Mouse (Mus musculus) midbrain, embryonic 11.5 days (tissue): ENCODE measurements around the gene Cep19. TPM values are rescaled to one million over a fixed set of nuclear protein-coding genes. Genes with fewer than 3 reads are reported as not detected.

Experiments
- ATAC-seq: fragments of 200-750 bp; cut with Nextera tagmentation; 2 replicates; pipeline ENCODE4 v1.8.0; 2017; ENCODE audit warnings: moderate TSS enrichment, moderate library complexity; ENCODE audit not compliant: low FRiP score
- DNase-seq: peaks from one replicate; pipeline ENCODE4 v3.0.0; 2015; ENCODE audit warnings: low spot score; ENCODE audit errors: missing footprints
- H3K27ac ChIP-seq: fragments of 300-500 bp; sonication (generic); 2 replicates; pipeline ENCODE4 v1.5.1; 2014; ENCODE audit warnings: low read depth, low read length
- H3K27me3 ChIP-seq: fragments of 300-500 bp; sonication (generic); 2 replicates; pipeline ENCODE4 v1.6.1; 2014; ENCODE audit warnings: mild to moderate bottlenecking, low read length, moderate library complexity, mixed read lengths; ENCODE audit not compliant: control insufficient read depth, insufficient read depth
- H3K36me3 ChIP-seq: fragments of 300-500 bp; sonication (generic); 2 replicates; pipeline ENCODE4 v1.6.1; 2014; ENCODE audit warnings: mild to moderate bottlenecking, low read length, moderate library complexity, mixed read lengths; ENCODE audit not compliant: control insufficient read depth, insufficient read depth
- H3K4me1 ChIP-seq: fragments of 300-500 bp; sonication (generic); 2 replicates; pipeline ENCODE4 v1.6.1; 2014; ENCODE audit warnings: low read length; ENCODE audit not compliant: control insufficient read depth, insufficient read depth
- H3K4me2 ChIP-seq: fragments of 300-500 bp; sonication (generic); 2 replicates; pipeline ENCODE4 v1.6.1; 2014; ENCODE audit warnings: mild to moderate bottlenecking, moderate library complexity
- H3K4me3 ChIP-seq: fragments of 300-500 bp; sonication (generic); 2 replicates; pipeline ENCODE4 v1.5.1; 2014; ENCODE audit warnings: low read depth, low read length
- H3K9ac ChIP-seq: fragments of 300-500 bp; sonication (generic); 2 replicates; pipeline ENCODE4 v1.6.1; 2014; ENCODE audit warnings: low read length
- H3K9me3 ChIP-seq: fragments of 300-500 bp; sonication (generic); 2 replicates; pipeline ENCODE4 v1.6.1; 2016; ENCODE audit warnings: low read length; ENCODE audit not compliant: control insufficient read depth
- WGBS: fragments of 180-500 bp; shearing (Covaris S2); extraction: QIAGEN DNeasy Blood & Tissue Kit; methylation state at CpG from one replicate; pipeline ENCODE4 v1.1.7; 2014; 5-methylcytosine and 5-hydroxymethylcytosine counted together
- polyA plus RNA-seq: library from polyadenylated mRNA; unstranded; fragments of >200 nt; fragmentation: Nextera tagmentation; extraction: Ambion mirVana; gene quantifications from 2 replicates; pipeline ENCODE4 v1.2.1, GENCODE M21; 2014

Gene Cep19
- polyA plus RNA-seq, 1 experiment from 2014 or later: 51.7 TPM

- ATAC-seq (no peak), DNase-seq (peak; percentile 60)
- Histone ChIP-seq H3K36me3 (no peaks in the 10 kb centered on the region), H3K4me1 (no peaks in the 10 kb centered on the region), H3K27me3 (no peaks in the 10 kb centered on the region), H3K4me3 (no peak overlapping the region), H3K27ac (no peak overlapping the region), H3K9ac (no peak overlapping the region), H3K9me3 (no peaks in the 10 kb centered on the region), H3K4me2 (no peak overlapping the region)
- WGBS: 81% methylated on average over 20 of the region's 20 CpGs
These were observed 30.0 kb downstream of the Cep19 start for GRCm38 (mm10) chr16:32129449-32130189.

DNA sequence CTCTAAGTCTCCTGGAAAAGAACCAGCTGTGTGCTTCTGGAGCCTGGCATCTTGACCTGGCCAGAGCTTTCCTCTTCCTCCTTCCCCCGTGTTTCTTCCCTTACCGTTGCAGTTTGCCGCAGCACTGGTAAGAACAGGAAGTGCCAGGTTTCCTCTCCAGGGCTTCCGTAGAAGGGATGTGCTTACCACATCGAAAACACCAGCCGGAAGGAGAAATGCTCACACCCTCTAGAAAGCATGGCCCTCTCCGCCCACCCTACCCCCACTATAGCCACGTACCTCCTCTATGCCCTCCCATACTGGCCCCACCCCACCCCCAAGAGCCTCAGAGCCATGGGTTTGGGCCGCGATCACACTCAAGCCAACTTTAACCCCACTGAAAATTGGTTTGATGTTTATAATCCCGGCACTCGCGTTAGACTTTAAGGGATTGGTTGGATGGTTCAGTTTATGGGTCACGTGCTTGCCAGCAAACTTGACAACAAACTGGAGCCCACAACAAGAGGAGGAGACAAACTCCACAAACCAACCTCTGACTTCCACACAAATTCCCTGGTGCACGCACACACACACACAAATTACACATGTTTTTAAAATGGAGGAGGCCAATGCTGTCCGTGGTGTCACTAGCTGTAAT lies 30.7 kb downstream of the Cep19 start:
- WGBS: 69% methylated on average over 16 of the region's 16 CpGs
- ATAC-seq: no peak

DNA sequence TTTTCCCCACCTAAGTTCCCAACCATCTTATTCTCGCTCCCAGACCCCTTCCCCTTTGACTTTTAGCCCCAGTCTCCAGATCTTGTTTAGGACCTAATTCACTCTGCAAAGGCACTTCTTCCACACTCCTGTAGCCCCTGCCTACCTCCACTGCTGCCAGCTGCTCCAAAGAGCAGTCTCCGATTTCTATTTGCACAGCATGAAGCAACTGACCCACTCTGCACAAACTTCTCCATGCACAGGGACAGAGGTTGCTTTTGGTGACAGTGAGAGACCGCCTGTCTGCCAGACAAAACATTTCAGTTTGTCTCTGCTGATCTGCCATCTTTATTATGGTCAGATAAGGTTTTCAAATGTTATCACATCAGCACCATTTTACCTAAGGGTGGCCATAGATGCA lies 33.5 kb downstream of the Cep19 start:
- Histone ChIP-seq H3K4me2 (no peak overlapping the region), H3K9me3 (no peaks in the 10 kb centered on the region), H3K27me3 (no peaks in the 10 kb centered on the region), H3K36me3 (no peaks in the 10 kb centered on the region), H3K4me3 (no peak overlapping the region), H3K27ac (no peak overlapping the region), H3K9ac (no peak overlapping the region), H3K4me1 (no peaks in the 10 kb centered on the region)
- WGBS: 80% methylated on average over 3 of the region's 3 CpGs
- ATAC-seq (no peak), DNase-seq (no peak)

More for the DNA sequence above, 30.7 kb downstream of the Cep19 start:
- no peak overlapping the region for H3K9ac ChIP-seq
- no peaks in the 10 kb centered on the region for H3K27me3 ChIP-seq
- no peaks in the 10 kb centered on the region for H3K36me3 ChIP-seq
- DNase-seq: peak; percentile 51
- H3K4me2 ChIP-seq: no peak overlapping the region
- H3K4me1 ChIP-seq: no peaks in the 10 kb centered on the region
- H3K9me3 ChIP-seq: no peaks in the 10 kb centered on the region
- H3K4me3 ChIP-seq: no peak overlapping the region
- no peak overlapping the region for H3K27ac ChIP-seq

- peak; percentile 51 for DNase-seq
- no peaks in the 10 kb centered on the region for H3K36me3 ChIP-seq
- H3K27me3 ChIP-seq: no peaks in the 10 kb centered on the region
- H3K4me1 ChIP-seq: no peaks in the 10 kb centered on the region
- ATAC-seq: no peak
- H3K4me2 ChIP-seq: no peak overlapping the region
- H3K9me3 ChIP-seq: no peaks in the 10 kb centered on the region
- no peak overlapping the region for H3K4me3 ChIP-seq
- H3K9ac ChIP-seq: no peak overlapping the region
- H3K27ac ChIP-seq: no peak overlapping the region
- WGBS: 82% methylated on average over 7 of the region's 7 CpGs
These were observed 36.3 kb downstream of the Cep19 start for GRCm38 (mm10) chr16:32135842-32136357.

GRCm38 (mm10) chr16:32138954-32139353 lies 39.4 kb downstream of the Cep19 start:
- Histone ChIP-seq H3K27ac (no peak overlapping the region), H3K9ac (no peak overlapping the region), H3K9me3 (no peaks in the 10 kb centered on the region), H3K36me3 (no peaks in the 10 kb centered on the region), H3K4me1 (no peaks in the 10 kb centered on the region), H3K4me2 (no peak overlapping the region), H3K27me3 (no peaks in the 10 kb centered on the region), H3K4me3 (no peak overlapping the region)
- DNase-seq (peak; percentile 28), ATAC-seq (no peak)
- 100% methylated on average over 1 of the region's 1 CpGs for WGBS

- DNase-seq (no peak), ATAC-seq (no peak)
- H3K9me3 ChIP-seq: no peaks in the 10 kb centered on the region
- 93% methylated on average over 15 of the region's 15 CpGs for WGBS
- no peak overlapping the region for H3K9ac ChIP-seq
- no peaks in the 10 kb centered on the region for H3K4me1 ChIP-seq
- H3K27me3 ChIP-seq: no peaks in the 10 kb centered on the region
- H3K4me3 ChIP-seq: no peak overlapping the region
- H3K4me2 ChIP-seq: no peak overlapping the region
- no peaks in the 10 kb centered on the region for H3K36me3 ChIP-seq
- H3K27ac ChIP-seq: no peak overlapping the region
These were observed 44.2 kb downstream of the Cep19 start for GRCm38 (mm10) chr16:32143766-32144165.

GRCm38 (mm10) chr16:32144592-32144991 lies 45.0 kb downstream of the Cep19 start:
- Histone ChIP-seq H3K36me3 (no peaks in the 10 kb centered on the region), H3K4me1 (no peaks in the 10 kb centered on the region), H3K9ac (no peak overlapping the region), H3K4me2 (no peak overlapping the region), H3K4me3 (no peak overlapping the region), H3K27ac (no peak overlapping the region), H3K9me3 (no peaks in the 10 kb centered on the region), H3K27me3 (no peaks in the 10 kb centered on the region)
- WGBS: 94% methylated on average over 17 of the region's 17 CpGs
- ATAC-seq (no peak), DNase-seq (no peak)

DNA sequence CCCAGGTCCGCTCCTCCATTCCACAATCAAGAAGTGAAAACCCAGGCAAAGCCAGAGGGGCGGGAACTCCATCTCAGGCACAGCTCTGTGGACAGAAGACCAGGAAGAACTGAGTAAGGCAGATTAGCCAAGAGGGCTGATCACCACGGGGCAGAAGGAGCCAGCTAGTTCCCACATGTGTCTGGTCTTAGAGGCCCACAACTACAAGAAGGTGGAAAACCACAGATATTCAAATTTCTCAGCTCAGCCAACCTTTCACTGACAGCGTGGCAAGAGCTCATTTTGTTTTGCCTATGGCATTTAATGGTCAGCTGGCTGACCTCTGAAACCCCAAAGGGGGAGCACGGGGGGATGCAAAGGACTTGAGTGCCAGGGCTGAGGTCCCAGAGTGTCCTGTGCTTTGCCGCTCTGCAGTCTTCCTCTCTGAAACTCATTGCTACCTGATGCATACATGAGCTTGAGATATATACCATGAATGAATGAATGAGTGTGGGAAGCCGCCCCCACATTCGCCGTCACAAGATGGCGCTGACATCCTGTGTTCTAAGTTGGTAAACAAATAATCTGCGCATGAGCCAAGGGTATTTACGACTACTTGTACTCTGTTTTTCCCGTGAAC lies 48.1 kb downstream of the Cep19 start:
- no peak overlapping the region for H3K27ac ChIP-seq
- no peak overlapping the region for H3K4me2 ChIP-seq
- H3K4me1 ChIP-seq: no peaks in the 10 kb centered on the region
- WGBS: 65% methylated on average over 10 of the region's 13 CpGs
- no peak overlapping the region for H3K9ac ChIP-seq
- no peaks in the 10 kb centered on the region for H3K27me3 ChIP-seq
- H3K4me3 ChIP-seq: no peak overlapping the region
- no peak for ATAC-seq
- no peaks in the 10 kb centered on the region for H3K36me3 ChIP-seq
- peak; percentile 83 for DNase-seq
- no peaks in the 10 kb centered on the region for H3K9me3 ChIP-seq

GRCm38 (mm10) chr16:32153976-32154375 lies 54.4 kb downstream of the Cep19 start:
- no peak for ATAC-seq
- H3K9ac ChIP-seq: no peak overlapping the region
- WGBS: 76% methylated on average over 1 of the region's 1 CpGs

More at GRCm38 (mm10) chr16:32153976-32154375, 54.4 kb downstream of the Cep19 start:
- no peak overlapping the region for H3K27ac ChIP-seq
- DNase-seq: peak; percentile 44
- H3K27me3 ChIP-seq: no peaks in the 10 kb centered on the region
- no peaks in the 10 kb centered on the region for H3K36me3 ChIP-seq
- no peak overlapping the region for H3K4me2 ChIP-seq
- no peaks in the 10 kb centered on the region for H3K9me3 ChIP-seq
- H3K4me3 ChIP-seq: no peak overlapping the region
- H3K4me1 ChIP-seq: no peaks in the 10 kb centered on the region
